Mouse (Mus musculus): ENCODE measurements around the gene Hlf. TPM values are rescaled to one million over a fixed set of nuclear protein-coding genes. Genes with fewer than 3 reads are reported as not detected.

Hlf gene
- polyA plus RNA-seq, 1 experiment: 0.40 TPM

DNA sequence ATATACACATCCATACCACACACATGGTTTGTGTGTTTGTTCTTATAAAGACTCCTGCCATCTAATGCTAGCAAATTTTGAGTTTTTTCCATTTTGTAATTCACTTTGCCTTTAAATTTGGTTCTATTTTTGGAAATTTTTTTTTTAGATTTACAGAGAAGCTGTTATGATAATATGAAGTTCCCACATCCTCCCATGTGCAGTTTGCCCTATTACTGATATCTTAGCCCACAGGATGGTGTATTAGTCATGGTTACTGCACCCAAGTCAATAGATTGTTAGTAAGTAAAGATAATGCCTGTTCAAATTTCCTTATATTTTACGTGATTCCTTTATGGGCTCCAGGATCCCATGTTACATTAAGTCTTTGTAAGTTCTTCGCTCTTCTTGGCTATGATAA, 96.1 kb downstream of the Hlf start:
- H3K27ac ChIP-seq (ENCODE audit: insufficient read depth, low read length): no peak overlapping the region
- no peak for TF ChIP-seq POLR2A (IDR thresholded peaks at IDR 0.05; ENCODE audit: insufficient read depth, low read length)
- no peak for TF ChIP-seq EP300 (IDR thresholded peaks at IDR 0.05; ENCODE audit: insufficient read depth, low read depth, low read length)
- TF ChIP-seq CTCF (IDR thresholded peaks at IDR 0.05; ENCODE audit: low read depth, low read length): no peak

DNA sequence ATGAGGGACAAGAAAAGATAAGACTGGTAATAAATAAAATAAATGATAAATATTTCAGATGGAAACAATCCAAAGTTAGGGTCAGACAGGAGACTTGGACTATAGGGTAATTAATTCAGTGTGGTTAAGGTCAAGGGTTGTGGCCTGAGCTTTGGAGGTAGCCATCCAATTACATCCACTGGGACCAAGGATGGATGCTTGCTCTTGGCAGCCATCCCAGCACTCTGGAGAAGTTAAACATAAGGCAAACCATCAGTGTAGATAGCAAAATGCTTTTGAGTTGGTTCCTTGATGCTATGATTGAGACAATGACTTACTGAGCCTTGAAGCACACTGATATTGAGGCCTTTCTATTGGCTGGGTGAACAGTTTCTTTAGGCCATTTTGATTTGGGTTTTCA, 97.9 kb downstream of the Hlf start:
- H3K9ac ChIP-seq (ENCODE audit: low read depth, poor library complexity, severe bottlenecking): no peak overlapping the region
- no peaks in the 10 kb centered on the region for H3K4me1 ChIP-seq (ENCODE audit: control insufficient read depth, insufficient read depth, low read length)
- no peak overlapping the region for H3K27ac ChIP-seq (ENCODE audit: insufficient read depth, low read length)
- H3K4me3 ChIP-seq (ENCODE audit: low read depth, low read length): no peak overlapping the region
- TF ChIP-seq POLR2A (IDR thresholded peaks at IDR 0.05; ENCODE audit: insufficient read depth, low read length) (no peak), EP300 (IDR thresholded peaks at IDR 0.05; ENCODE audit: insufficient read depth, low read depth, low read length) (no peak), CTCF (IDR thresholded peaks at IDR 0.05; ENCODE audit: low read depth, low read length) (no peak)
- H3K27me3 ChIP-seq (ENCODE audit: control insufficient read depth, insufficient read depth, low read length, poor library complexity, severe bottlenecking): no peaks in the 10 kb centered on the region
- H3K9me3 ChIP-seq (replicated peaks; ENCODE audit: control insufficient read depth, insufficient read depth, low read length, poor library complexity, severe bottlenecking): no peaks in the 10 kb centered on the region
- H3K36me3 ChIP-seq (ENCODE audit: control insufficient read depth, insufficient read depth, low read length, poor library complexity, severe bottlenecking): no peaks in the 10 kb centered on the region

More for the DNA sequence above, 96.1 kb downstream of the Hlf start:
- Histone ChIP-seq H3K4me1 (ENCODE audit: control insufficient read depth, insufficient read depth, low read length) (no peaks in the 10 kb centered on the region), H3K27me3 (ENCODE audit: control insufficient read depth, insufficient read depth, low read length, poor library complexity, severe bottlenecking) (no peaks in the 10 kb centered on the region), H3K36me3 (ENCODE audit: control insufficient read depth, insufficient read depth, low read length, poor library complexity, severe bottlenecking) (no peaks in the 10 kb centered on the region), H3K4me3 (ENCODE audit: low read depth, low read length) (no peak overlapping the region), H3K9ac (ENCODE audit: low read depth, poor library complexity, severe bottlenecking) (no peak overlapping the region), H3K9me3 (replicated peaks; ENCODE audit: control insufficient read depth, insufficient read depth, low read length, poor library complexity, severe bottlenecking) (no peaks in the 10 kb centered on the region)

DNA sequence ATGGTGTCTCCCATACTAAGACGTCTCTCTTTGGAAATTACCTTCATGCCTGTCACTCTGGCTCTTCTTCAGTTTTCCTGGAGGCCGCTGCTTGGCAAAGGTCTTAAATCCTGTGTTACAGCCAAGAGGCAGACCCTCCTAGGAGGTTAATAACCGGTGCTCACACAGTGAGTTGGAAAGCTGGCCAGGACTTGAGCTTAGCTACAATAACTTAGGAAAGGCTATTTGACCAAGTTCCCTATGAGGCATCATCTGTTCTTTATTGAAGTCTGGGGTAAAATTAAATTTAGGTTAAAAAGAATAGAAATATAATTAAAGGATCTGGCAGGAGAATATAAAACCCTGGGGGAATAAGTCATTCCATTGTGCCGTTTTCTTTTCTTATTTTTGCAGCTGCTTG, 99.5 kb downstream of the Hlf start:
- Histone ChIP-seq H3K27ac (ENCODE audit: insufficient read depth, low read length) (no peak overlapping the region), H3K27me3 (ENCODE audit: control insufficient read depth, insufficient read depth, low read length, poor library complexity, severe bottlenecking) (no peaks in the 10 kb centered on the region), H3K4me1 (ENCODE audit: control insufficient read depth, insufficient read depth, low read length) (no peaks in the 10 kb centered on the region), H3K9me3 (replicated peaks; ENCODE audit: control insufficient read depth, insufficient read depth, low read length, poor library complexity, severe bottlenecking) (no peaks in the 10 kb centered on the region), H3K36me3 (ENCODE audit: control insufficient read depth, insufficient read depth, low read length, poor library complexity, severe bottlenecking) (no peaks in the 10 kb centered on the region), H3K4me3 (ENCODE audit: low read depth, low read length) (no peak overlapping the region), H3K9ac (ENCODE audit: low read depth, poor library complexity, severe bottlenecking) (no peak overlapping the region)
- TF ChIP-seq EP300 (IDR thresholded peaks at IDR 0.05; ENCODE audit: insufficient read depth, low read depth, low read length) (no peak), CTCF (IDR thresholded peaks at IDR 0.05; ENCODE audit: low read depth, low read length) (no peak), POLR2A (IDR thresholded peaks at IDR 0.05; ENCODE audit: insufficient read depth, low read length) (no peak)

DNA sequence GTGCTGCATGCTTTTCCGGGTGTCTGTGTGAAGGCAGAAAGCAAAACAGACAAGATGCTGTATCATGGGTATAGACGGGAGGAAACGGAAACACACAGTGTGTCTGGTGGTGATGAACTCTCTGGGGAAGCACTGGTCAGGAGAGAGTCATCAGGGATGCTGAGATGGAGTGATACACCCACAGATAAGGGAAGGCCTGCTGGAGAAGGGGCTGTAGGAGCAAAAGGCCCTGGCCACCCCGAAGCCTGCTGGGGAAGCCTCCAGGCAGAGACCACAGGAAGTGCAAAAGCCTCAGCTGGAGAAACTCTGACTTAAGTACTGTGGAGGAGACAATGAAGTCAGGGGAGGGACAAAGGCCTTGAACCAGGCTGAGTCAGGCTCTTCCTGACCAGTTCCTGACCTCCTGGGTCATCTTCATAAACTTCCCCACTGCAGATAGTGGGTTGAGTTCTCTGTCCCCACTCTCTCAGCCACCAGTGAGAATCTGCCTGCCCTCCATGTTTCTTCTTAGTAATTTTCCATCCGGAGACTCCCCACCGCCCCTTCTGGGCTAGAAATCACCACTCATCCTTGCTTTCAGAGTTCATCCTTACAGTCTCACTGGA, 104.0 kb downstream of the Hlf start:
- Histone ChIP-seq H3K36me3 (ENCODE audit: control insufficient read depth, insufficient read depth, low read length, poor library complexity, severe bottlenecking) (no peaks in the 10 kb centered on the region), H3K9me3 (replicated peaks; ENCODE audit: control insufficient read depth, insufficient read depth, low read length, poor library complexity, severe bottlenecking) (no peaks in the 10 kb centered on the region), H3K4me3 (ENCODE audit: low read depth, low read length) (no peak overlapping the region), H3K4me1 (ENCODE audit: control insufficient read depth, insufficient read depth, low read length) (no peaks in the 10 kb centered on the region), H3K27me3 (ENCODE audit: control insufficient read depth, insufficient read depth, low read length, poor library complexity, severe bottlenecking) (no peaks in the 10 kb centered on the region), H3K27ac (ENCODE audit: insufficient read depth, low read length) (no peak overlapping the region), H3K9ac (ENCODE audit: low read depth, poor library complexity, severe bottlenecking) (no peak overlapping the region)
- no peak for TF ChIP-seq EP300 (IDR thresholded peaks at IDR 0.05; ENCODE audit: insufficient read depth, low read depth, low read length)
- TF ChIP-seq POLR2A (IDR thresholded peaks at IDR 0.05; ENCODE audit: insufficient read depth, low read length): no peak
- TF ChIP-seq CTCF (IDR thresholded peaks at IDR 0.05; ENCODE audit: low read depth, low read length): no peak

Other genes with a start within 250 kb of the Hlf start
- gene Gm45716, start 203.2 kb downstream of the Hlf start, polyA plus RNA-seq (2011; ENCODE audit: insufficient read depth, insufficient read length, low read depth, missing spikeins): 1.8 and 2.0 TPM in 2 replicates
- 18.7 and 19.6 TPM in 2 replicates for gene Mmd, start 141.4 kb downstream of the Hlf start, polyA plus RNA-seq (2011; ENCODE audit: insufficient read depth, insufficient read length, low read depth, missing spikeins)
- 12.0 and 13.2 TPM in 2 replicates for gene Stxbp4, start 247.2 kb upstream of the Hlf start, polyA plus RNA-seq (2011; ENCODE audit: insufficient read depth, insufficient read length, low read depth, missing spikeins)
- 28.1 and 28.3 TPM in 2 replicates for gene Cox11, start 247.3 kb upstream of the Hlf start, polyA plus RNA-seq (2011; ENCODE audit: insufficient read depth, insufficient read length, low read depth, missing spikeins)

All from ES-Bruce4 (cell line).